Mouse (Mus musculus) MEL (cell line): ENCODE measurements around the gene Ccdc32. TPM values are rescaled to one million over a fixed set of nuclear protein-coding genes. Genes with fewer than 3 reads are reported as not detected.
A peak's percentile ranks its signal among the peaks of the same experiment; 100 is the strongest.
"Not testable (repeated sequence)": the region's sequence is repeated elsewhere in the genome, so short reads cannot be mapped to it uniquely, and the experiment has no call there.

ENCODE experiments used
- DNase-seq: peaks from one replicate; pipeline ENCODE4 v3.0.0; 2011; ENCODE audit warnings: low read depth, low spot score
- H3K27ac ChIP-seq: 2 replicates; pipeline ENCODE4 v1.5.1; 2012; ENCODE audit warnings: low read depth, mild to moderate bottlenecking, control low read depth, low read length, moderate library complexity; ENCODE audit not compliant: control insufficient read depth
- H3K27me3 ChIP-seq, 2 experiments: fragments of 150-350 bp in 1 of 2; sonication (generic) in 1 of 2; 2 replicates each; pipeline ENCODE4 v1.6.1; 2012; ENCODE audit warnings: low read length in 2 of 2, mild to moderate bottlenecking in 2 of 2, improper control_type of control experiment in 1 of 2, moderate library complexity in 1 of 2; ENCODE audit not compliant: insufficient read depth in 2 of 2, control insufficient read depth in 1 of 2
- H3K36me3 ChIP-seq, 2 experiments: 2 replicates each; pipeline ENCODE4 v1.6.1; 2012 to 2014; ENCODE audit warnings: low read length in 2 of 2, improper control_type of control experiment in 1 of 2, inconsistent platforms in 1 of 2, mild to moderate bottlenecking in 1 of 2; ENCODE audit not compliant: insufficient read depth in 2 of 2, control insufficient read depth in 1 of 2
- H3K4me1 ChIP-seq, 2 experiments: fragments of 150-350 bp in 1 of 2; sonication (generic) in 1 of 2; 2 replicates each; pipeline ENCODE4 v1.6.1; 2012; ENCODE audit warnings: low read length in 2 of 2, improper control_type of control experiment in 1 of 2, mild to moderate bottlenecking in 1 of 2; ENCODE audit not compliant: insufficient read depth in 2 of 2, control insufficient read depth in 1 of 2
- H3K4me3 ChIP-seq, 2 experiments: fragments of 150-350 bp in 1 of 2; sonication (generic) in 1 of 2; 2 replicates each; pipeline ENCODE4 v1.5.1; 2012; ENCODE audit warnings: low read depth in 2 of 2, low read length in 2 of 2, mild to moderate bottlenecking in 2 of 2, moderate library complexity in 2 of 2, control low read depth in 1 of 2, improper control_type of control experiment in 1 of 2; ENCODE audit not compliant: control insufficient read depth in 1 of 2, insufficient read depth in 1 of 2
- H3K79me2 ChIP-seq: 2 replicates; pipeline ENCODE4 v1.6.1; 2012; ENCODE audit warnings: mild to moderate bottlenecking, low read length, moderate library complexity; ENCODE audit not compliant: control insufficient read depth, poor library complexity, insufficient read depth
- H3K9ac ChIP-seq: 2 replicates; pipeline ENCODE4 v1.6.1; 2012; ENCODE audit warnings: low read depth, mild to moderate bottlenecking, control low read depth, low read length, moderate library complexity; ENCODE audit not compliant: control insufficient read depth, poor library complexity, severe bottlenecking
- H3K9me3 ChIP-seq: fragments of 150-350 bp; sonication (generic); replicated peaks from 2 replicates; pipeline ENCODE4 v1.6.1; 2012; ENCODE audit warnings: mild to moderate bottlenecking, low read length, improper control_type of control experiment, moderate library complexity; ENCODE audit not compliant: insufficient read depth
- BHLHE40 ChIP-seq: IDR thresholded peaks from 2 replicates; pipeline ENCODE4 v1.6.1; 2012; ENCODE audit warnings: low read depth, mild to moderate bottlenecking, inconsistent platforms, low read length, improper control_type of control experiment, borderline replicate concordance
- CHD1 ChIP-seq: IDR thresholded peaks from 2 replicates; pipeline ENCODE4 v1.6.1; 2012; ENCODE audit warnings: low read depth, mild to moderate bottlenecking, inconsistent platforms, low read length, improper control_type of control experiment
- CHD2 ChIP-seq: IDR thresholded peaks from 2 replicates; pipeline ENCODE4 v1.6.1; 2011; ENCODE audit warnings: low read length, improper control_type of control experiment
- E2F4 ChIP-seq: IDR thresholded peaks from 2 replicates; pipeline ENCODE4 v1.6.1; 2011; ENCODE audit warnings: low read depth, low read length, improper control_type of control experiment, borderline replicate concordance
- EP300 ChIP-seq, 2 experiments: IDR thresholded peaks; 2 replicates each; pipeline ENCODE4 v1.6.1; 2011; ENCODE audit warnings: improper control_type of control experiment in 2 of 2, low read length in 2 of 2, low read depth in 1 of 2, mild to moderate bottlenecking in 1 of 2
- ETS1 ChIP-seq: IDR thresholded peaks from 2 replicates; pipeline ENCODE4 v1.6.1; 2012; ENCODE audit warnings: low read depth, mild to moderate bottlenecking, inconsistent platforms, low read length, improper control_type of control experiment, moderate library complexity
- GATA1 ChIP-seq: IDR thresholded peaks from 2 replicates; pipeline ENCODE4 v1.6.1; 2011; ENCODE audit warnings: low read depth, low read length, improper control_type of control experiment
- HCFC1 ChIP-seq: IDR thresholded peaks from 2 replicates; pipeline ENCODE4 v1.6.1; 2012; ENCODE audit warnings: low read depth, mild to moderate bottlenecking, inconsistent platforms, low read length, improper control_type of control experiment, moderate library complexity
- JUND ChIP-seq: IDR thresholded peaks from 2 replicates; pipeline ENCODE4 v1.6.1; 2011; ENCODE audit warnings: low read depth, mild to moderate bottlenecking, improper control_type of control experiment, low read length
- KAT2A ChIP-seq: conservative IDR thresholded peaks from 2 replicates; pipeline ENCODE4 v1.6.1; 2012; ENCODE audit warnings: low read depth, low read length, improper control_type of control experiment, inconsistent platforms
- MAFK ChIP-seq: IDR thresholded peaks from 2 replicates; pipeline ENCODE4 v1.6.1; 2011; ENCODE audit warnings: low read depth, mild to moderate bottlenecking, low read length, improper control_type of control experiment, borderline replicate concordance
- MAX ChIP-seq: IDR thresholded peaks from 2 replicates; pipeline ENCODE4 v1.6.1; 2011; ENCODE audit warnings: low read length, improper control_type of control experiment
- MEF2A ChIP-seq: IDR thresholded peaks from 2 replicates; pipeline ENCODE4 v1.6.1; 2014; ENCODE audit warnings: low read depth, mild to moderate bottlenecking, inconsistent platforms, low read length, improper control_type of control experiment; ENCODE audit not compliant: poor library complexity, insufficient replicate concordance, severe bottlenecking; ENCODE audit errors: extremely low read depth
- MXI1 ChIP-seq: IDR thresholded peaks from 2 replicates; pipeline ENCODE4 v1.6.1; 2011; ENCODE audit warnings: mild to moderate bottlenecking, low read depth, low read length, improper control_type of control experiment
- MYB ChIP-seq: IDR thresholded peaks from 2 replicates; pipeline ENCODE4 v1.6.1; 2011; ENCODE audit warnings: mild to moderate bottlenecking, low read depth, low read length, improper control_type of control experiment
- NELFE ChIP-seq: IDR thresholded peaks from 2 replicates; pipeline ENCODE4 v1.6.1; 2011; ENCODE audit warnings: low read depth, low read length, improper control_type of control experiment
- NRF1 ChIP-seq: IDR thresholded peaks from 2 replicates; pipeline ENCODE4 v1.6.1; 2014; ENCODE audit warnings: low read depth, mild to moderate bottlenecking, inconsistent platforms, low read length, improper control_type of control experiment, moderate library complexity; ENCODE audit not compliant: poor library complexity, insufficient read depth, severe bottlenecking
- POLR2A ChIP-seq, 2 experiments: IDR thresholded peaks; 2 replicates each; pipeline ENCODE4 v1.6.1; 2011 to 2012; ENCODE audit warnings: low read length in 2 of 2, mild to moderate bottlenecking in 2 of 2, control low read depth in 1 of 2, improper control_type of control experiment in 1 of 2, low read depth in 1 of 2, moderate library complexity in 1 of 2; ENCODE audit not compliant: control insufficient read depth in 1 of 2, insufficient read depth in 1 of 2, poor library complexity in 1 of 2
- POLR2AphosphoS2 ChIP-seq: IDR thresholded peaks from 2 replicates; pipeline ENCODE4 v1.6.1; 2011; ENCODE audit warnings: low read length, improper control_type of control experiment
- POLR2AphosphoS5 ChIP-seq: IDR thresholded peaks from 2 replicates; pipeline ENCODE4 v1.6.1; 2012; ENCODE audit warnings: low read depth, borderline replicate concordance, mild to moderate bottlenecking, inconsistent platforms, low read length, moderate library complexity, mixed read lengths
- RAD21 ChIP-seq: IDR thresholded peaks from 2 replicates; pipeline ENCODE4 v1.6.1; 2011; ENCODE audit warnings: mild to moderate bottlenecking, low read depth, low read length, improper control_type of control experiment
- RCOR1 ChIP-seq: IDR thresholded peaks from 2 replicates; pipeline ENCODE4 v1.6.1; 2012; ENCODE audit warnings: low read depth, mild to moderate bottlenecking, inconsistent platforms, low read length, improper control_type of control experiment
- SMC3 ChIP-seq: IDR thresholded peaks from 2 replicates; pipeline ENCODE4 v1.6.1; 2011; ENCODE audit warnings: low read depth, low read length, improper control_type of control experiment
- TBP ChIP-seq: IDR thresholded peaks from 2 replicates; pipeline ENCODE4 v1.8.0; 2011; ENCODE audit warnings: low read depth, low read length, improper control_type of control experiment
- TCF12 ChIP-seq: IDR thresholded peaks from 2 replicates; pipeline ENCODE4 v1.6.1; 2014; ENCODE audit warnings: low read depth, mild to moderate bottlenecking, inconsistent platforms, low read length, improper control_type of control experiment, moderate library complexity
- UBTF ChIP-seq: IDR thresholded peaks from 2 replicates; pipeline ENCODE4 v1.6.1; 2012; ENCODE audit warnings: low read depth, mild to moderate bottlenecking, inconsistent platforms, low read length, improper control_type of control experiment, moderate library complexity, borderline replicate concordance; ENCODE audit not compliant: insufficient read depth
- USF1 ChIP-seq: IDR thresholded peaks from 2 replicates; pipeline ENCODE4 v1.6.1; 2014; ENCODE audit warnings: low read depth, mild to moderate bottlenecking, inconsistent platforms, low read length, improper control_type of control experiment, moderate library complexity
- ZC3H11A ChIP-seq: IDR thresholded peaks from 2 replicates; pipeline ENCODE4 v1.6.1; 2012; ENCODE audit warnings: low read depth, mild to moderate bottlenecking, inconsistent platforms, low read length, improper control_type of control experiment
- ZKSCAN1 ChIP-seq: IDR thresholded peaks from 2 replicates; pipeline ENCODE4 v1.6.1; 2012; ENCODE audit warnings: low read depth, mild to moderate bottlenecking, inconsistent platforms, low read length, improper control_type of control experiment, moderate library complexity
- polyA plus RNA-seq, 2 experiments: library from polyadenylated mRNA; stranded (reverse) in 1 of 2; unstranded in 1 of 2; fragments of >175 nt in 1 of 2; fragments of >200 nt in 1 of 2; gene quantifications; 2 replicates each; pipeline versions ENCODE4 v1.2.1 to v1.2.4; 2012; ENCODE audit warnings: low replicate concordance in 2 of 2, low read depth in 1 of 2; ENCODE audit not compliant: insufficient read length in 2 of 2, insufficient read depth in 1 of 2, missing spikeins in 1 of 2
- total RNA-seq: library from RNA; depleted of rRNA; stranded (reverse); fragments of 300-350 nt; gene quantifications from 2 replicates; pipeline ENCODE4 v1.2.3, GENCODE M21; 2012

Gene Ccdc32
- total and polyA plus RNA-seq, 3 experiments = 15.0 to 18.7 TPM; not detected in 1

GRCm38 (mm10) chr2:119017647-119018046, 11.5 kb downstream of the Ccdc32 start (continued):
- TF ChIP-seq ETS1 (no peak), MAFK (no peak), UBTF (no peak)

GRCm38 (mm10) chr2:119016312-119016711, 12.9 kb downstream of the Ccdc32 start:
- H3K36me3 ChIP-seq, DNase-seq, H3K27ac ChIP-seq, H3K27me3 ChIP-seq: not testable (repeated sequence)
- peaks cover 0 to 13% of the 10 kb centered on the region in 2 experiments; a peak in 2 of 4 replicates for H3K4me1 ChIP-seq
- TF ChIP-seq TBP = peak; percentile 90
- TF ChIP-seq, all 39 proteins: peak for 1; not testable (repeated sequence) for 38
- H3K9ac ChIP-seq, H3K4me3 ChIP-seq, H3K9me3 ChIP-seq, H3K79me2 ChIP-seq: not testable (repeated sequence)

- DNase-seq = peak; percentile 91
- 0 out of 2 replicates have a peak overlapping the region, but pooled peaks have one; percentile 13 for H3K9ac ChIP-seq
- TF ChIP-seq EP300 (IDR thresholded peaks at IDR 0.05; ENCODE audit: low read depth in 1 of 2, low read length in 2 of 2) = peak; percentile 68 to 75
- peak; percentile 8; the same call in 1 of the 2 replicates for TF ChIP-seq TCF12
- no peak for TF ChIP-seq JUND
- 0 out of 2 replicates have a peak, but pooled peaks have one; percentile 10 for TF ChIP-seq MAFK
- no peak for TF ChIP-seq USF1
- TF ChIP-seq BHLHE40 = peak; percentile 89
- TF ChIP-seq CHD2 = no peak
- TF ChIP-seq RCOR1 = peak; percentile 76
- no peak for TF ChIP-seq MEF2A
- no peak for TF ChIP-seq KAT2A
- TF ChIP-seq CHD1 = no peak
- TF ChIP-seq MXI1 = no peak
- TF ChIP-seq RAD21 = no peak
- no peak for TF ChIP-seq POLR2A (IDR thresholded peaks at IDR 0.05; ENCODE audit: control insufficient read depth in 1 of 2, insufficient read depth in 1 of 2, low read depth in 1 of 2, low read length in 2 of 2, poor library complexity in 1 of 2)
- 0 out of 2 replicates have a peak, but pooled peaks have one; percentile 9 for TF ChIP-seq SMC3
- no peak for TF ChIP-seq NELFE
- TF ChIP-seq MYB = no peak
- TF ChIP-seq MAX = no peak
- no peak for TF ChIP-seq NRF1
- TF ChIP-seq HCFC1 = no peak
- no peak for TF ChIP-seq ZKSCAN1
- no peak for TF ChIP-seq POLR2AphosphoS5
- TF ChIP-seq ETS1 = peak; percentile 81
- no peak for TF ChIP-seq ZC3H11A
- TF ChIP-seq POLR2AphosphoS2 = no peak
- TF ChIP-seq E2F4 = no peak
- peak; percentile 80 for TF ChIP-seq GATA1
These were observed 13.5 kb downstream of the Ccdc32 start for GRCm38 (mm10) chr2:119015604-119016180.

More at GRCm38 (mm10) chr2:119015604-119016180, 13.5 kb downstream of the Ccdc32 start:
- Histone ChIP-seq H3K9me3 (no peaks in the 10 kb centered on the region), H3K27me3 (no peaks in the 10 kb centered on the region), H3K27ac (peak overlapping the region; percentile 32), H3K36me3 (peaks cover 2 to 4% of the 10 kb centered on the region in 2 experiments; a peak in 2 of 4 replicates), H3K79me2 (no peaks in the 10 kb centered on the region), H3K4me3 (peak overlapping the region; percentile 41 to 56), H3K4me1 (peaks cover 0 to 13% of the 10 kb centered on the region in 2 experiments; a peak in 2 of 4 replicates)
